Mouse (Mus musculus) CH12.LX (cell line): ENCODE results near the gene Hist2h4. TPM values are rescaled to one million over a fixed set of nuclear protein-coding genes. Genes with fewer than 3 reads are reported as not detected.
A peak's percentile ranks its signal among the peaks of the same experiment; 100 is the strongest.

ENCODE experiments used
- DNase-seq: peaks from one replicate; pipeline ENCODE4 v3.0.0-alpha.2; 2013; ENCODE audit errors: extremely low read depth
- H3K27ac ChIP-seq: 2 replicates; pipeline ENCODE4 v1.5.1; 2012; ENCODE audit warnings: low read depth, mild to moderate bottlenecking, control low read depth, moderate library complexity; ENCODE audit not compliant: insufficient read depth
- H3K27me3 ChIP-seq: replicated peaks from 2 replicates; pipeline ENCODE3; 2012; ENCODE audit warnings: inconsistent platforms
- H3K36me3 ChIP-seq, 2 experiments: replicated peaks in 1 of 2; 2 replicates each; pipeline versions ENCODE3 to v1.6.1; 2012; ENCODE audit warnings: inconsistent platforms in 1 of 2, low read length in 1 of 2, mild to moderate bottlenecking in 1 of 2, mixed read lengths in 1 of 2, moderate library complexity in 1 of 2; ENCODE audit not compliant: control insufficient read depth in 1 of 2, insufficient read depth in 1 of 2
- H3K4me1 ChIP-seq, 2 experiments: 2 replicates each; pipeline ENCODE4 v1.6.1; 2012; ENCODE audit warnings: inconsistent platforms in 1 of 2, moderate library complexity in 1 of 2; ENCODE audit not compliant: insufficient read depth in 2 of 2, control insufficient read depth in 1 of 2
- H3K4me2 ChIP-seq: 2 replicates; pipeline ENCODE4 v1.6.1; 2012; ENCODE audit warnings: low read depth, mild to moderate bottlenecking, control low read depth; ENCODE audit not compliant: poor library complexity, insufficient read depth, severe bottlenecking
- H3K4me3 ChIP-seq, 3 experiments: fragments of 150-350 bp in 1 of 3; sonication (generic) in 1 of 3; replicated peaks in 1 of 3; 2 replicates each; pipeline versions ENCODE3 to v1.5.1; 2011 to 2012; ENCODE audit warnings: low read depth in 2 of 3, low read length in 2 of 3, mild to moderate bottlenecking in 2 of 3, moderate library complexity in 2 of 3, control low read depth in 1 of 3, improper control_type of control experiment in 1 of 3, inconsistent platforms in 1 of 3, mixed read lengths in 1 of 3; ENCODE audit not compliant: poor library complexity in 1 of 3
- H3K79me2 ChIP-seq: replicated peaks from 2 replicates; pipeline ENCODE4 v1.6.1; 2012; ENCODE audit warnings: mild to moderate bottlenecking, moderate library complexity; ENCODE audit not compliant: control insufficient read depth, poor library complexity, insufficient read depth, severe bottlenecking; ENCODE audit errors: extremely low read depth
- H3K9ac ChIP-seq: 2 replicates; pipeline ENCODE4 v1.6.1; 2012; ENCODE audit warnings: low read depth, mild to moderate bottlenecking, control low read depth, moderate library complexity; ENCODE audit not compliant: insufficient read depth
- H3K9me3 ChIP-seq: replicated peaks from 2 replicates; pipeline ENCODE3; 2012; ENCODE audit warnings: low read length, inconsistent platforms, mixed read lengths
- CHD1 ChIP-seq: IDR thresholded peaks from 2 replicates; pipeline ENCODE4 v1.6.1; 2012; ENCODE audit warnings: low read depth, low read length, improper control_type of control experiment, inconsistent platforms
- CHD2 ChIP-seq: IDR thresholded peaks from 2 replicates; pipeline ENCODE4 v1.6.1; 2011; ENCODE audit warnings: low read length, improper control_type of control experiment
- CTCF ChIP-seq, 2 experiments: IDR thresholded peaks in 1 of 2; conservative IDR thresholded peaks in 1 of 2; 2 replicates each; pipeline ENCODE4 v1.5.1; 2011 to 2012; ENCODE audit warnings: low read depth in 2 of 2, low read length in 2 of 2, improper control_type of control experiment in 1 of 2, inconsistent platforms in 1 of 2, mild to moderate bottlenecking in 1 of 2, moderate library complexity in 1 of 2
- EP300 ChIP-seq: IDR thresholded peaks from 2 replicates; pipeline ENCODE4 v1.6.1; 2011; ENCODE audit warnings: low read length, improper control_type of control experiment
- IRF4 ChIP-seq: IDR thresholded peaks from 2 replicates; pipeline ENCODE4 v1.6.1; 2014; ENCODE audit warnings: low read depth, mild to moderate bottlenecking, inconsistent platforms, low read length, improper control_type of control experiment
- JUND ChIP-seq: conservative IDR thresholded peaks from 2 replicates; pipeline ENCODE4 v1.6.1; 2011; ENCODE audit warnings: low read depth, low read length, improper control_type of control experiment
- MAFK ChIP-seq: IDR thresholded peaks from 2 replicates; pipeline ENCODE4 v1.6.1; 2011; ENCODE audit warnings: low read length, improper control_type of control experiment; ENCODE audit not compliant: insufficient replicate concordance
- MAX ChIP-seq: IDR thresholded peaks from 2 replicates; pipeline ENCODE4 v1.6.1; 2011; ENCODE audit warnings: low read length, improper control_type of control experiment
- MXI1 ChIP-seq: IDR thresholded peaks from 2 replicates; pipeline ENCODE4 v1.6.1; 2011; ENCODE audit warnings: mild to moderate bottlenecking, low read depth, low read length, improper control_type of control experiment
- MYC ChIP-seq: IDR thresholded peaks from 2 replicates; pipeline ENCODE4 v1.6.1; 2011; ENCODE audit warnings: low read depth, mild to moderate bottlenecking, improper control_type of control experiment, low read length
- NELFE ChIP-seq: IDR thresholded peaks from 2 replicates; pipeline ENCODE4 v1.6.1; 2011; ENCODE audit warnings: low read depth, low read length, improper control_type of control experiment
- POLR2A ChIP-seq: IDR thresholded peaks from 2 replicates; pipeline ENCODE4 v1.6.1; 2011; ENCODE audit warnings: low read depth, mild to moderate bottlenecking, improper control_type of control experiment, low read length
- POLR2AphosphoS2 ChIP-seq: IDR thresholded peaks from 2 replicates; pipeline ENCODE4 v1.6.1; 2011; ENCODE audit warnings: low read depth, low read length, improper control_type of control experiment
- SIN3A ChIP-seq: IDR thresholded peaks from 2 replicates; pipeline ENCODE4 v1.6.1; 2012; ENCODE audit warnings: low read length, improper control_type of control experiment, inconsistent platforms
- SMC3 ChIP-seq: IDR thresholded peaks from 2 replicates; pipeline ENCODE4 v1.6.1; 2011; ENCODE audit warnings: low read depth, low read length, improper control_type of control experiment
- TBP ChIP-seq: conservative IDR thresholded peaks from 2 replicates; pipeline ENCODE4 v1.6.1; 2011; ENCODE audit warnings: low read depth, low read length, improper control_type of control experiment
- TCF12 ChIP-seq: IDR thresholded peaks from 2 replicates; pipeline ENCODE4 v1.6.1; 2014; ENCODE audit warnings: low read depth, mild to moderate bottlenecking, inconsistent platforms, low read length, improper control_type of control experiment
- USF1 ChIP-seq: IDR thresholded peaks from 2 replicates; pipeline ENCODE4 v1.6.1; 2014; ENCODE audit warnings: low read depth, mild to moderate bottlenecking, inconsistent platforms, low read length, improper control_type of control experiment
- USF2 ChIP-seq: conservative IDR thresholded peaks from 2 replicates; pipeline ENCODE4 v1.6.1; 2011; ENCODE audit warnings: low read depth, low read length, improper control_type of control experiment
- ZC3H11A ChIP-seq: IDR thresholded peaks from 2 replicates; pipeline ENCODE4 v1.6.1; 2012; ENCODE audit warnings: low read depth, mild to moderate bottlenecking, inconsistent platforms, low read length, improper control_type of control experiment
- ZKSCAN1 ChIP-seq: IDR thresholded peaks from 2 replicates; pipeline ENCODE4 v1.6.1; 2012; ENCODE audit warnings: low read depth, inconsistent platforms, low read length, improper control_type of control experiment, borderline replicate concordance
- ZMIZ1 ChIP-seq: IDR thresholded peaks from 2 replicates; pipeline ENCODE4 v1.6.1; 2012; ENCODE audit warnings: low read depth, mild to moderate bottlenecking, inconsistent platforms, low read length, improper control_type of control experiment
- dilution Hi-C: fragments of 300-500 bp; cut with MboI; formaldehyde crosslinking; loops from 2 replicates; pipeline ENCODE4 v1.14.3; 2020; ENCODE audit warnings: low sequenced_read_pairs; ENCODE audit not compliant: extremely low pct_unique_long_range_greater_than_20kb, extremely low pct_ligation_motif_present
- in situ Hi-C: fragments of 300-500 bp; cut with MboI; formaldehyde crosslinking; loops from 3 replicates; pipeline ENCODE4 v1.14.3; 2019; ENCODE audit warnings: low sequenced_read_pairs, low pct_ligation_motif_present, low pct_unique_long_range_greater_than_20kb, mixed read lengths
- polyA plus RNA-seq: library from polyadenylated mRNA; unstranded; fragments of >175 nt; gene quantifications from 2 replicates; pipeline ENCODE4 v1.2.1, GENCODE M21; 2012; ENCODE audit warnings: low read depth; ENCODE audit not compliant: insufficient read length
- total RNA-seq, 2 experiments: library from RNA; depleted of rRNA; stranded (reverse); fragments of 300-350 nt in 1 of 2; fragments of >200 nt in 1 of 2; gene quantifications; 2 replicates each; pipeline ENCODE4 v1.2.3; 2012 to 2014

The Hist2h4 gene
- total and polyA plus RNA-seq, 3 experiments, result 0.91 to 116 (median 2.5) TPM

GRCm38 (mm10) chr3:96243921-96244572 is 19.1 kb downstream of the Hist2h4 start:
- Histone ChIP-seq H3K79me2 (no peaks in the 10 kb centered on the region), H3K27me3 (no peaks in the 10 kb centered on the region), H3K4me1 (peaks cover 10 to 36% of the 10 kb centered on the region in 2 experiments), H3K36me3 (no peaks in the 10 kb centered on the region), H3K4me3 (peak overlapping the region; percentile 65 to 73 (median 66)), H3K9me3 (no peaks in the 10 kb centered on the region), H3K27ac (peak overlapping the region; percentile 95), H3K9ac (peak overlapping the region; percentile 87), H3K4me2 (peak overlapping the region; percentile 59)
- dilution Hi-C loops, result no loop called here
- peak; percentile 54 for DNase-seq
- TF ChIP-seq NELFE (peak; percentile 53; the same call in 1 of the 2 replicates), TCF12 (peak; percentile 55), POLR2AphosphoS2 (no peak), CTCF (conservative IDR thresholded peaks at IDR 0.05 in 1 of 2, IDR thresholded peaks at IDR 0.05 in 1 of 2; ENCODE audit: low read depth in 2 of 2, low read length in 2 of 2) (no peak), MXI1 (peak; percentile 92), IRF4 (peak; percentile 37; the same call in 1 of the 2 replicates), USF1 (no peak), SIN3A (peak; percentile 52; the same call in 1 of the 2 replicates), USF2 (no peak), ZMIZ1 (peak; percentile 47; the same call in 1 of the 2 replicates), MYC (peak; percentile 84), MAFK (no peak), JUND (0 out of 2 replicates have a peak, but pooled peaks have one; percentile 5), EP300 (no peak), ZKSCAN1 (no peak), MAX (peak; percentile 54), POLR2A (no peak; the same call in 1 of the 2 replicates), CHD1 (peak; percentile 81; the same call in 1 of the 2 replicates), SMC3 (no peak), ZC3H11A (no peak), TBP (peak; percentile 58; the same call in 1 of the 2 replicates)
- in situ Hi-C loops, result no loop called here

GRCm38 (mm10) chr3:96240799-96241197 is 22.3 kb downstream of the Hist2h4 start:
- peak overlapping the region; percentile 95 for H3K9ac ChIP-seq

More at GRCm38 (mm10) chr3:96240799-96241197, 22.3 kb downstream of the Hist2h4 start:
- DNase-seq, result no peak
- Histone ChIP-seq H3K4me1 (peaks cover 10 to 42% of the 10 kb centered on the region in 2 experiments), H3K36me3 (no peaks in the 10 kb centered on the region), H3K4me3 (peak overlapping the region in 2 of 3 experiments; percentile 20 to 40), H3K79me2 (no peaks in the 10 kb centered on the region), H3K27me3 (no peaks in the 10 kb centered on the region), H3K27ac (peak overlapping the region; percentile 57; the same call in 1 of the 2 replicates), H3K4me2 (no peak overlapping the region), H3K9me3 (no peaks in the 10 kb centered on the region)
- dilution Hi-C loops, result no loop called here
- TF ChIP-seq POLR2A, result no peak
- TF ChIP-seq ZKSCAN1, result no peak
- no peak for TF ChIP-seq CHD2
- TF ChIP-seq NELFE, result peak; percentile 32; the same call in 1 of the 2 replicates
- in situ Hi-C loops, result no loop called here
